Comparison of ENCODE assay signal across 9 mouse cellular contexts in the genomic region with DNA sequence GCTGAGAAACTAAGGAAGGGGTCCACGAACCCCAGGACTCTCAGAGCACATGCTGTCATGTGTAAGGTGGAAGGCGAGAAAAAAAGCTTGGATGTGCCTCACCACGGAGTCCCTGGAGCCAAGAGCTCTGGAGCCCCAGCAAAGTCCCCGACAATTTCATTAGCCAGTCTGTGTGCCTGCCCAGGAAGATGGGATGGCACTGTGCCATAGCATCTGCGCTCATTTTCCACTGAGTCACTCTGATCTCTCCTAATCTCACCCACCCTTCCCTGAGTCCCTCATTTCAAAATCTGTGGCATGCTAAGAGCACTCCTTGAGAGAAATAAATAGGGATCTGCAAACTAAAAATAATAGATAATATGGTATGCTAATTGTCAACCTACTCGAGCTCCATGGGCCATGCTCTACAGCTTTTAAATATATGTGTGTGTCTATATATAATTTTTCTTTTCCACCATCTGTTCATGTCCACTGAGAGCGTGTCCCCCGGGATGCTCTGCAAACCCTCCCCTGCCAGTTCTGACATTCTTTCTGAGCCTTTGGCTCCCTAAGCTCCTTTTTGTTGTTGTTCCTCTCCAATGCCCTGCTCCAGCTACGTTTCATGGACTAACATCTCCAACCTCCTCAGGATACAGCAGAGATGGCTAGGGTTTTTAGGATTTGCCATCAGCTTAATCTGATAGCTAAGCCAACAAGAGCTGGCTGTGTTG.
DNase-seq lines count a peak whose midpoint lies in the region; ATAC-seq and TF ChIP-seq lines count a peak whose summit lies in the region.
"Had no signal": no experiment of that assay in that cellular context is flagged by ENCODE, and none has a peak within 500 bp of the region (broad histone marks: within the 10 kb centered on the region; RNA-seq: fewer than 3 reads in every experiment).

No protein-coding gene starts in this region.

- 55% methylated on average over 9 of the region's 9 CpGs for WGBS in stomach, postnatal 0 days
- 77% methylated on average over 9 of the region's 9 CpGs for WGBS in thymus, adult 2 months

- no peaks in the 10 kb centered on the region for H3K4me1 ChIP-seq in stomach, postnatal 0 days (replicated peaks; ENCODE audit: control insufficient read depth, insufficient read depth)
- H3K4me1 ChIP-seq in thymus, adult 2 months (replicated peaks; ENCODE audit: control insufficient read depth, insufficient read depth, low read length), result no peaks in the 10 kb centered on the region
- H3K4me1 ChIP-seq: megakaryocyte, embryonic 14.5 days had no signal

- no peak for TF ChIP-seq POLR2A in thymus, adult 2 months (IDR thresholded peaks at IDR 0.05; ENCODE audit: control insufficient read depth, extremely low read depth, insufficient read depth, low read length, poor library complexity)

- no peaks in the 10 kb centered on the region for H3K36me3 ChIP-seq in stomach, postnatal 0 days (ENCODE audit: control insufficient read depth, insufficient read depth, low read length)
- H3K36me3 ChIP-seq in thymus, adult 2 months (ENCODE audit: control insufficient read depth, insufficient read depth, low read length), result no peaks in the 10 kb centered on the region

- ATAC-seq in stomach, postnatal 0 days (ENCODE audit: low FRiP score, low TSS enrichment), result no peak

- TF ChIP-seq EP300 in stomach, postnatal 0 days (optimal IDR thresholded peaks at IDR 0.05), result no peak

- no peak for TF ChIP-seq CTCF in stomach, postnatal 0 days (IDR thresholded peaks at IDR 0.05; ENCODE audit: low read depth)
- TF ChIP-seq CTCF in thymus, adult 2 months (IDR thresholded peaks at IDR 0.05; ENCODE audit: borderline replicate concordance, control insufficient read depth, extremely low read depth, insufficient read depth, low read length, poor library complexity), result no peak

- peak; percentile 9 to 10 for DNase-seq in kidney, postnatal 4 days
- no peak for DNase-seq in kidney, adult 9 months
- DNase-seq in cerebellum, postnatal 25 days, result peak; percentile 86 to 88
- DNase-seq in heart, postnatal 14 days, result peak; percentile 6 to 21
- DNase-seq in left cerebral cortex, postnatal 4 days, result peak; percentile 89
- DNase-seq in stomach, postnatal 0 days (ENCODE audit: low spot score), result no peak
- DNase-seq in thymus, postnatal 14 days, result no peak
- DNase-seq in thymus, adult 2 months, result no peak

- intact Hi-C loops in heart, postnatal 14 days (cut with DNase I), result no loop called here
- intact Hi-C loops in left cerebral cortex, postnatal 4 days (cut with DNase I), result no loop called here

- H3K9ac ChIP-seq in stomach, postnatal 0 days (ENCODE audit: low read length), result no peak overlapping the region

- H3K9me3 ChIP-seq in stomach, postnatal 0 days (ENCODE audit: control insufficient read depth, low read length), result no peaks in the 10 kb centered on the region

- H3K27me3 ChIP-seq in stomach, postnatal 0 days (ENCODE audit: control insufficient read depth, insufficient read depth, low read length), result no peaks in the 10 kb centered on the region
- H3K27me3 ChIP-seq in thymus, adult 2 months (ENCODE audit: control insufficient read depth, insufficient read depth, low read length), result no peaks in the 10 kb centered on the region
- H3K27me3 ChIP-seq: megakaryocyte, embryonic 14.5 days had no signal

- no peak overlapping the region for H3K4me2 ChIP-seq in stomach, postnatal 0 days (replicated peaks; ENCODE audit: low read depth)

- H3K4me3 ChIP-seq in stomach, postnatal 0 days (ENCODE audit: low read depth, low read length), result no peak overlapping the region
- H3K4me3 ChIP-seq in thymus, adult 2 months (ENCODE audit: control insufficient read depth, insufficient read depth, low read length), result no peak overlapping the region
- H3K4me3 ChIP-seq: megakaryocyte, embryonic 14.5 days had no signal

- no peak overlapping the region for H3K27ac ChIP-seq in stomach, postnatal 0 days (replicated peaks)
- no peak overlapping the region for H3K27ac ChIP-seq in thymus, adult 2 months (ENCODE audit: control insufficient read depth, insufficient read depth, low read length)

Comparison
In these comparisons a context has a peak if more than half of its experiments do, and no peak if none do; other contexts are left out.
1. DNase-seq: peak in kidney, postnatal 4 days (2 of 2), cerebellum, postnatal 25 days (2 of 2), heart, postnatal 14 days (2 of 2) and left cerebral cortex, postnatal 4 days (single experiment); none in kidney, adult 9 months (single experiment), stomach, postnatal 0 days (single experiment), thymus, postnatal 14 days (single experiment) and thymus, adult 2 months (single experiment).